Mouse (Mus musculus) cerebellum, postnatal 10 days (tissue): ENCODE data around the gene Cbx1.
A peak's percentile ranks its signal among the peaks of the same experiment; 100 is the strongest.
"Not testable (repeated sequence)": the region's sequence is repeated elsewhere in the genome, so short reads cannot be mapped to it uniquely, and the experiment has no call there.

Source experiments
- DNase-seq, 2 experiments: peaks; one replicate each; pipeline ENCODE4 v3.0.0; 2021; ENCODE audit warnings: mixed read lengths in 2 of 2

Cbx1 gene

DNA sequence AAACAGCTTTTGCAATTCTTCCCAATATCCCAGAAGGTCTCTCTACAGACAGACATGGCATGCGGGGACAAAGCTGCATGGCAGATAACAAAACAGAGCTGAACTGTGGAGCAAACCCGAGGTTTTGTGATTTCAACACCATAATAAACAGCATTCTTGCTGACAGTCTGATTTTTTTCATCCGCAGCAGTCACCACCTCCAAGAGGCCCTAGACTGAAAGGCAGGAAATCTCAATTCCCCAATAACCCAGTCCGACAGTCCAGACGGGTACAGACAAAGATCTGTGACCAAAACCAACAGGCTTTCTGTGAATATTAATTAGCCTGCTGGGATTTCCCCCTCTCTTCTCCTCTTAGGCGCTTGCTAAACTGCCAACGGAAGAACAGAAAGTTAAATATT lies 13.3 kb upstream of the Cbx1 start:
- DNase-seq = no peak

DNA sequence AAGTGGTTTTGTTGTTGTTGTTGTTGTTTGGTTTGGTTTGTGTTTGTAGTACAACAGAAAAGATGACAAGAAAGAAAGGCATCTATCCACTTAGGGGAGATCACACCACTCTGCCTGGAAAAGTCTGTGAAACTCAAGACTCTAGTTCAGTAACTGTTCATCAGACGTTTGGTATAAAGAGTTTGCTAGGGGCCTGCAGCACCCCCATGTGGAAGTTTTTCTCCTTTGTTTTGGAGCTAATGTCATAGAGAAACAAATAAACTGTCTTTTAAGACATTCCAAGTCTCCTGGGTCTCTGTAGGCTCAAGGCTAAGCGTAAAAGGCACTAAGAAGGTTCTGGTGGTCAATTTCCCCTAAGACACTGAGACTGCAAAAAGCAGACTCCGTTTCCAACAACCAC lies 12.9 kb upstream of the Cbx1 start:
- no peak for DNase-seq

DNA sequence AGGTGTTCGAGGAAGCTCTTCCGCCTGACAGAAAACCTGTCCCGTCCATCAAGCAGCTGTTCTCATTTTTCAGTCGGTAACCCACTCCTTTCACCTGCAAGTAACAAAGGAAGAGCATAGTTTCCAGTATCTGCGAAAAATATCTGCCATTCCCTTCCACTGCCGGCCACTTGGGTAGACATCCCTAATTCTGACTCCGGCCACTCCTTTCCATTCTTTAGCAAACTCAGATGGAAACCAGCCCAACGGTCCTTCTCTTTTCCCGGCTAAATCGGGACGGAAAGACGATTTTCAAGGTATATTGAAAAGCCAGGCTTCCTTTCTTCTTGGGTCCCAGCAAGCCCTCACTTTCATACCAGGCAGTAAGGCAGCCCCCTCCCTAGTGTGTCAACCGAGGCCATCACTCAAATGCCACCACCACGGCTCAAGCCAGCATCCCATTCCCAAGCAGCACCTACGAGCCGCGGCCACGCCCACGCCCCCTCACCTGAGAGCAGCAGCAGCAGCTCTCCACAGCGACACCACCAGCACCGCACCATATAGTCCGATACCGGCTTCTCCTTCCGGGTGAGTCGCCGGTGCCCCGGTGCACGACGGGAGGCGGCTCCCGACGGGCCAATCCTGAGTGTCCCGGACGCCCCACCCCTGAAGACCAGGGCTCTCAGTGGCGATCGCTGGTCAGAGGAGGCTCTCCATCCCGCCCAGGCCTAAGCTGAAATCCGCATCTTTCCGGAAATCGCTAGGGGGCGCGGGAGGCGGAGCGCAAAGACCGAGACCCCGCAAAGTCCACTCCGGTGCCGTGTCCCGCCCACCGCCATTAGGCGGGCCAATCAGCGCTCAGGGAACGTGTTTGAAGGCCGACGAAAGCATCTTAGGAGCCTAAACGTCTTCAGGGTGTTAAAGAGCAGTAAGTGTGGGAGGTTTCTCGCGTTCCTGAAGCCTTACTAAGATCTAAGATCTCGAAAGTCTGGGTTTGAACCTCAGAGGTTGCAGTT lies 11.7 kb upstream of the Cbx1 start, which contains the start of gene Snx11:
Gene Snx11 (minus strand): TSS at position 592 of the 995 bp plus-strand sequence.
- DNase-seq = peak; percentile 100

DNA sequence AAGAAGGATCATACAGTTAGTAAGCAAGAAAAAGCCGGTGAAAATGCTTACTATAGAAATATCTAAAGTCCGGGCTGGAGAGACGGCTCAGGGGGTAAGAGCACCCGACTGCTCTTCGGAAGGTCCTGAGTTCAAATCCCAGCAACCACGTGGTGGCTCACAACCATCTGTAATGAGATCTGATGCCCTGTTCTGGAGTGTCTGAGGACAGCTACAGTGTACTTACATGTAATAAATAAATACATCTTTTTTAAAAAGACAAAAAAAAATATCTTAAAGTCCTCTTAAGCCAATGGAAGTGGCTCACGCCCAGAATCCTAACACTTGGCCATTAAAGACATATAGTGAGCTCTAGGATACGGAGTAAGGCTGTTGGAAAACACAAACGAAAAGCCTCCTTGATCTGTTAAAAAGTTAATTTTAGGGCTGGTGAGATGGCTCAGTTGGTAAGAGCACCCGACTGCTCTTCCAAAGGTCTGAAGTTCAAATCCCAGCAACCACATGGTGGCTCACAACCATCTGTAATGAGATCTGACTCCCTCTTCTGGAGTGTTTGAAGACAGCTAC lies 10.8 kb upstream of the Cbx1 start:
- DNase-seq = not testable (repeated sequence)

DNA sequence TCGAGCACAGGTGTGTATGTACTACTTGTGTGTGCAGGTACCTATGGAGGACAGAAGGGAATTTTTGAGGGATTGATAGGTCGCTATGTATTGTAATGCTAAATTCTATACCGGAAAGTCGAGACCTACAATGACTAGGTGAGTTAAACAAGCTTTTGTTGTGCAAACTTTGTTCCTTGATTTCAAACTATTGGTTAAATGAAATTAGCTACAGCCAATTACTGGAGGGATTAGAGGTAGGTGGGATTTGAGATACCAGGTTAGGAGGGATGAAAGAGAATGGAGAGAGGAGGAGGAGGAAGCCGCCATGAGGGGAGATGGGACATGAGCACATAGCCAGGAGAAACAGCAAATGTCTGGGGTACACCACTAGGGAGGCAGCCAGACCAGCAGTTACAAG lies 8.6 kb upstream of the Cbx1 start:
- DNase-seq = no peak

DNA sequence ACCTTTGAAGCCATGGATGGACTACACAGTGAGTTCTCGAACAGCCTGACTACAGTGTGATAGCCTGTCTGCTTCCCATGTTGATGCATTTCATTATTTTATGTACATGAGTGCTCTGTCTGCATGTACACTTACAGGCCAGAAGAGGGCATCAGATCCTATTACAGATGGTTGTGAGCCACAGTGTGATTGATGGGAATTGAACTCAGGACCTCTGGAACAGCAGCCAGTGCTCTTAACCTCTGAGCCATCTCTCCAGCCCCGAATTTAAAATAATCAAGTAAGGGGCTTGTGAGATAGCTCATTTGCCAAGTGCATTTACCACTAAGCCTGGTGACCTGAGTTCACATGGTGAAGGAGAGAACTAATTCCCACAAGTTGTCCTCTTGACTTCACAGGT lies 7.5 kb upstream of the Cbx1 start:
- no peak for DNase-seq

DNA sequence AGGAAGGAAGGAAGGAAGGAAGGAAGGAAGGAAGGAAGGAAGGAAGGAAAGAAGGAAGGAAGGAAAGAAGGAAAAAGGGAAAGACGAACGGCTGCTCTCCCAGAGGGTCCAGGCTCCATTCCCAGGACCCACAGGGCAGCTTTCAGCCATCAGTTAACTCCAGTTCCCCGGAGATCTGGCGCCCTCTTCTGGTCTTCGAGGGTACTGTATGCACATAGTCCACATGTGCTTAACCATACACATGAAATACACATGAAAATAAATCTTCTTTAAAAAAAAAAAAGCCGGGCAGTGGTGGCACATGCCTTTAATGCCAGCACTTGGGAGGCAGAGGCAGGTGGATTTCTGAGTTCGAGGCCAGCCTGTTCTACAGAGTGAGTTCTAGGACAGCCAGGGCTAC lies 4.1 kb upstream of the Cbx1 start:
- peak; percentile 91 to 94 for DNase-seq

DNA sequence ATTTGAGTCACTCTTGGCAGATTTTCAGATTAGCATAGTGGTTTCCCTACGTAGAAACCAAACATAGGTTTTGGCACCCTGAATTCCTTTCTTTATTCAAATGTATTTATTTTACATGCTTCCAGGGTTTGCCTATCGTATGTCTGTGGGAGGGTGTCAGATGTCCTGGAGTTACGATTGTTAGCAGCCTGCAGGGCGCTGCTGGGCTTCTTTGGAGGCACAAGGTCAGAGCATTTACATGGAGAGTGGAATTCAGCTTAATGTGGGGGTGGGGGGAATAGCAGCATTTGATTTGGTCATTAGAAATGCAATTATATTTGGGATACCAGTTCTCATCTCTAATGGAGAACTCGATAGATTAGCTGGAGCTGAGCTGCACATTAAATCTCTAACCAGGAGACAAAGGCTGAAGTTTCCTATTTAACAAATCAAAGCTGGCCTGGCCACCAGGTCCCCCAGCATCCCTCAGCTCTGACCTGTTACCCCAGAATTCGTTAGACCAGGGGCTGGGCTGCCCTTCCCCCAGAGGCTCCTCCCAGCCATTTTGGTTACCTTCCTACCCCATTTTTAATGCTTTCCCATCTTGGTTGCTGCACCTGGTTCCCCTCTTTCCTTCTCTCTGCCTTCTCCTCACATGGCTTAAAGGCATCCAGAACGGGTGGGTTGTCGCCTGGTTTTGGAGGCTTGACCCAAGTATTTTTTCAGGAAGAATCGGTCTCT lies 2.0 kb upstream of the Cbx1 start:
- DNase-seq = no peak

DNA sequence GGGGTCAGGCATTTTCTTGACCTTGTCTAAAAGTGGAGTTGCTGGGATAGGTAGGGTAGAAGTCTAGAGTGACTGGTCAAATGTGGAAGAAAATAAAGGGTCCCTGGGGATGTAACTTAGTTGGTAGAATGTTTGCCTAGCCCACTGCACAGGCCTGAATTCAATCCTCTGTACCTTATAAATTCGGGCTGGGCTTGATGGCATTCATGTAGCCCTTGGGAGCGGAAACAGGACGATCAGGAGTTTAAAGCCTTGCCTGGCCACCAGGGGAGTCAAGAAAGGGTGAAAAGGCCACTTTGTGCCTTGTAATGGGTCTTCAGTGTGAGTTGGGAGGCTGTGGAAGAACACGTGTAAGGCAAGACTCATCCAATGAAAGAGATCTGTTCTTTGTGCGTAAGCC lies 1.1 kb downstream of the Cbx1 start:
- no peak for DNase-seq

DNA sequence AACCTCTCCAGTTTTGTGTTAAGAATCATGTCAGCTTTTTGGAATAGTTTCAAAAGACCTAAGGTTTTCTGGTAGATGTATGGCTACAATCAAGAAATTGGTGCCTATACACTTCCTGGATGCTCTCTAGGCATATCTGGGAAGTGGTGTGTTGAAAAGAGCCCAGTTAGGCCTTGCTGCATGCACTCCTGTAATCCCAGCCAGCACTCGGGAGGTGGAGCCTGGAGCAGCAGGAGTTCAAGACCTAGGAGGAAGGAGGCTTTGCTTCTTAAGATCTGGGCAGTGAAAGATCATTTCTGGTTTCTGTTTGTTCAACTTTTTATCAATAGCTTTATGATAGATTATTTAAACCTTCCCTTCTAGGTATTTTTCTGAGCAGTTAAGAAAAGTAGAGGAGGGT lies 1.8 kb downstream of the Cbx1 start:
- DNase-seq = no peak

DNA sequence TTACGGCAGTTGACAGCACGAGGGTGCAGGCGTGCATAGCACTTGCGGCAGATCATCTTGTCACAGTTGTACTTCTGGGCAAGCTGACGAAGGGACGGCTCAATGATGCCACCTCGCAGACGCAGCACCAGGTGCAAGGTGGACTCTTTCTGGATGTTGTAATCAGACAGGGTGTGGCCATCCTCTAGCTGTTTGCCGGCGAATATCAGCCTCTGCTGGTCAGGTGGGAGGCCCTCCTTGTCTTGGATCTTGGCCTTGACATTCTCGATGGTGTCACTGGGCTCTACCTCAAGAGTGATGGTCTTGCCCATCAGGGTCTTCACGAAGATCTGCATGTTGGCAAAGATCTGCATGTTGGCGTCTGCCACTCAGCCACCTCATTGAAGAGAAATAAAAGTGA lies 6.6 kb downstream of the Cbx1 start:
- no peak for DNase-seq

DNA sequence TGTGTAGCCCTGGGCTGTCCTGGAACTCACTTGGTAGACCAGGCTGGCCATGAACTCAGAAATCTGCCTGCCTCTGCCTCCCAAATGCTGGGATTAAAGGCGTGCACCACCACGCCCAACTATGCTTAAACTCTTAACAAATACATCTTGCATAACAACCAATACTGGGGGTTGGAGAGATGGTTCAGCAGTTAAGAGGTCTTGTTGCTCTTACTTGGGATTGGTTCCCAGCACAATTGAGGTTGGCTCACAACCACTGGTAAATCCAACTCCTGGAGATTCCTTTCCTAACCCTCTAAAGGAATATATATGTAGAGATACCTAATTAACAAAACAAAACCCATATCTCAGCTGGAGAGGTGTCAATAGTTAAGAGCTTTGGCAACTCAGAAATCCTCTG lies 7.2 kb downstream of the Cbx1 start:
- DNase-seq = no peak

DNA sequence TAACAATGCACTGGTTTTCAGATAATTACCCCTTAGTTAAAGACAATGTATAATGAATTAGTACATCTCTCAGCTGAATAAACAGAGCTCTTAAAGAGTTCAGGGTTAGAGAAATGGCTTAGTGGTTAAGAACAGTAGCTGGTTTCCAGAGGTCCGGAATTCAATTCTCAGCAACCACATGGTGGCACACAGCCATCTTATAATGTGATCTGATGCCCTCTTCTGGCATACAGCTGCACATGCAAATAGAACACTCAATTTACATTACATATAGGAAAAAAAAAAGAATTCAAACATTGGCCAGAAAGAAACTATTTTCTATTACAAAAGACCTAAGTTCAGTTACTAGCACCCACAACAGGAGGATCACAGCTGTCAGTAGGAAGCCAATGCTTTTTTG lies 7.7 kb downstream of the Cbx1 start:
- no peak for DNase-seq

DNA sequence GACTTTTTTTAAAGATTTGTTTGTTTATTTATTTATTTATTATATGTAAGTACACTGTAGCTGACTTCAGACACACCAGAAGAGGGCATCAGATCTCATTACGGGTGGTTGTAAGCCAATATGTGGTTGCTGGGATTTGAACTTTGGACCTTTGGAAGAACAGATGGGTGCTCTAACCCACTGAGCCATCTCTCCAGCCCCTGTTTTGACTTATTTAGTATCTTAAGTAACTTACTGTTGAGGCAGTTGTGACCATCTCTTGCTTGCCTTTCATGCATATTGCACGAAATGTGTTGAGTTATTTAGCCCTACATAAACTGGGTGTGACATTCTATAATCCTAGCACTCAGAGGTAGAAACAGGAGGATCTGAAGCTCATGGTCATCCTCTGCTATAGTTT lies 10.6 kb downstream of the Cbx1 start:
- DNase-seq = no peak

DNA sequence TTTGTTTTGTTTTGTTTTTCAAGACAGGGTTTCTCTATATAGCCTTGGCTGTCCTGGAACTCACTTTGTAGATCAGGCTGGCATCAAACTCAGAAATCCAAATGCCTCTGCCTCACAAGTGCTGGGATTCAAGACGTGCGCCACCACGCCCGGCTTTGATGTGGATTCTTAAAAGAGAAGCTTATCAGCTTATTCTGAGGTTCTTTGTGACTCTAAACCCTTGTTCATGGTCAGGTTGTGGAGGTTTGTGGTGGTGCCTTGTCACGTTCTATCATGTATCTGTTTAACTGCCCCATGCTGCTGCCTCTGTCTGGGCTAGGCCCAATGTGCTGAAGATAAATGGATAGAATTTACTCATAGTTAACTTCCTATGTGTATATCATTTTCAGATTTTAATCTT lies 16.7 kb downstream of the Cbx1 start:
- DNase-seq = no peak

DNA sequence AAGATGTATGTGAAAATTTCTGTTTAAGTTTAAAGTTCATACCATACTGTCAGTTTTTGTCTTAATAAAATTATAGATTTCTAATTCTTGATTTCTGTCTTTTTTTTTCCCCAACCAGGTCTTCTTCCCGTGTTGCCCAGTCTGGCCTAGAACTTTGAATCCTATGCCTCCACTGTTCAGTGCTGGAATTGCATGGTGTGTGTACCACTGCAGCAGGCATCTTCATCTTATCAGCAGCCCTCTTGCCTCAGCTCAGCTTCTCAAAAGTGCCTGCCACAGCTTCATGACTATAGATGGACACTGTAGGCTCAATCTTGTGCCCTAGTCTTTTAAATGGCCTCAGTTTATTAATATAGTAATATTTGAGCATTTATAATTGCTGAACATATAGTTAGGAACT lies 19.1 kb downstream of the Cbx1 start:
- DNase-seq = peak in 1 of 2 experiments; percentile 55

DNA sequence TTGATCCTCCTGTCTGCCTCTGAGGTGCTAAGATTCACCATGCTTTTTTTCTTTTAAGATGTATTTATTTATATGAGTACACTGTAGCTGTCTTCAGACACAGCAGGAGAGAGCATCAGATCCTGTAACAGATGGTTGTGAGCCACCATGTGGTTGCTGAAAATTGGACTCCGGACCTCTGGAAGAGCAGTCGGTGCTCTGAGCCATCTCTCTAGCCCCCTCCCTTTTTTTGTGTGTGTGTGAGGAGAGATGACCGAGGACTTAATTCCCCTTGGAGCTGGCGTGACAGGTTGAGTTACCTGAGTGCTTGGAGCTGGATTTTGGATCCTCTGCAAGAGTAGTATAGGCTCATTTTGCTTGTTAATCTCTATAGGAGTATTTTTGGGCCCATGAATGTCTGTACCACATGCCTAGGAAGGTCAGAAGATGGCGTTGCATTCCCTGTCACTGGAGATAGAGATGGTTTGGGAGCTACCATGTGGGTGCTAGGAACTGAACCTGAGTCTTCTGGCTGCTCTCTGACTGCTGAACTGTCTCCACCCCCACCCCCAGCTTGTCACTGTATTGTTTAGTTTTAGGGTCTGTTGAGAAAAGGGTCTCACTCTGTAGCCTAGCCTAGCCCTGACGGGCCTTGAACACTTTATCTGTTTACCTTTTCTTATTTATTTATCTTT lies 20.8 kb downstream of the Cbx1 start:
- peak; percentile 42 to 48 for DNase-seq

DNA sequence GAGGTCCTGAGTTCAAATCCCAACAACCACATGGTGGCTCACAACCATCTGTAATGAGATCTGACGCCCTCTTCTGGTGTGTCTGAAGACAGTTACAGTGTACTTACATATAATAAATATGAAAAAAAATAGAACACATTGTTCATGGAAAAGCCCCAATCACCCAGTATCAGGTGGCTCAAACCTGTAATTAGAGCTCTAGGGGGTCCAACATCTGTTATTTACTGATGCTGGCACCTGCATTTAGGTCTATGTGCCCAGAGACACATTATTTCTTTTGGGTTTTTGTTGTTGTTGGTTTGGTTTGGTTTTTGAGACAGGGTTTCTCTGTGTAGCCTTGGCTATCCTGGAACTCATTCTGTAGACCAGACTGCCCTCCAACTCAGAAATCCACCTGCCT lies 22.3 kb downstream of the Cbx1 start:
- DNase-seq = not testable (repeated sequence)

DNA sequence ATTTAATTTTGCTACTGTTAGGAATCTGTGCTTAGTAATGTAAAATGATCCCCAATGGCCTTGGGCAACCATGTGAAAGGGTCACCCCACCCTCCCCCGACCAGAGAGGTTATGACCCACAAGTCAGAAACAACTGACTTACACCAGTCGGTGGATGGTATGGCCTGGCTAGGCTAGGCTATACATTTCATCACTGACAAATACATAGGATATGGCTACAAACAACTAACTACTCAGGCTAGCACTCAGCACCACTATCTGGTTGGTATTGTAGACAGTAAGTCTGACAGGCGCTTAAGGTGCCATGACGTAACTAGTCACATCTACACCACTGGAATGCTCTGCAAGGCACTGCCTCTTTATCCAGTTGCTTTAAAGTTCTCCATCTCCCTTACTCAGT lies 24.5 kb downstream of the Cbx1 start:
- DNase-seq = no peak

DNA sequence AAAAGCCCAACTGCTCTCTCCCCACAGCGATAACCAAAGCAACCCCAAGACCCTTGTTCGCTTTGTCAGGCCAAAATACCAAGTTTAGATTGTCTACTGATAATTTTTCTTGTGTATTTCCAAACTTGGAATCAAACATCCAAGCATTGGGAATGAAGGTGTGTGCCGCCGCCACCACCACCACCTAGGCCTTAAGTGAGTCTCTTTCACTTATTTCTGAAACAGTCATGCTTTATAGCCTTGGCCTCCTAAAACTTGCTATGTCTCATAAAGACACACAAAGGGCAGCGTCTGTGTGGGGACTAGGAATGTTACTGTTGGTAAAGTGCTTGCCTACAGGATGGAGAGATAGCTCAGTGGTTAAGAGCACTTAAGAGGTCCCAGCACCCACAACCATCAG lies 25.0 kb downstream of the Cbx1 start:
- no peak for DNase-seq

DNA sequence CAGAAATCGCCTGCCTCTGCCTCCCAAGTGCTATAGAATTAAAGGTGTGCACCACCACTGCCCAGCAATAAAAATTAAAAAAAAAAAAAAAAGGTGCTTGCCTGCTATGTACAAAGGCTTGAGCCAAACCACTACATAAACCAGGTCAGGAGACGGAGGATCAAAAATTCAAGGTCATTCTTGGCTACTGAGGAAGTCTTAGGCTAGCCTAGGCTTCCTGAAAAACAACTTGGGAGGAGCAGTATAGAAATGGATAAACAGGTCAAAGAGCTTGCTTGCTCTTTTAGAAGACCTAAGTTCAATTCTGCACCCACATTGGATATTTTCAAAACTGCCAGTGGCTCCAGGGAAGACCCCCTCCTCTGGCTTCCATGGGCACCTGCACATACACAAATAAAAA lies 25.5 kb downstream of the Cbx1 start:
- no peak for DNase-seq

DNA sequence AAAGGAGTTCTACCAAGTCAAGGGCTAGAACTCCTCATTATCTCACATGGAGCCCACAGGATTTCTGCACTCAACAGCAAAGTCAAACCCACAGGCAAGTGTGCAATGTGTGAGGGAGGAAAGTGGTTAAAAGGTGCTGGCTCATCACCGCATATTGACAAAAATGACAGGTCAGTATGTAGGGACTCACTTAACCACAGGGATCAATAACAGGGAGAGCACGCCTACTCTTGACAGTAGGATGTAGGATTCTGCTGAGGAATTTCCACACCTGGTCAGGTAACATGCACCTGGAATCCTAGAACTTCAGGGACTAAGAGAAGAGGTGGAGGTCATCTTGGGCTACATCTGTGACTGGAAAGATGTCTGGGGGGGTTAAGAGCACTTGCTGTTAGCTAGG lies 27.0 kb downstream of the Cbx1 start:
- DNase-seq = no peak

DNA sequence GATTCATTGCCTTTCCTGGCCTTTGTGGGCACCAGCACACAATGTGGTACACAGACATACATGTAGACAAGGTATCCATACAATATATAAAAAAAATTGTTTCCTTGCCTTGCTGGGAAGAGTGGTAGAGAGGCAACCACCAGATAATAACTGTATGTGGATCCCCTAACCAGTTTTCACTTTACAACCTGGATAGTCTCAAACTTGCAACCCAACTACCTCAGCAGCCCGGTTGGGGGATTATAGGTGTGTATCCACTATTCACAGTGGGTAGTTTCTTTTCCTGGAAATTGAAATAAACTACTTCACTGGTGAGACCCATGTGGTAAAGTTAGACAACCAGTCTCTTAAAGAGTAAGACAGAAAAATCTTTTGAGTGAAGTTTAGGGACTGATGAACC lies 27.6 kb downstream of the Cbx1 start:
- DNase-seq = no peak
